ENCODE assay signal across 8 mouse cellular contexts in genomic region chr11:23256803-23257704, GRCm38 (mm10). TPM values are rescaled to one million over a fixed set of nuclear protein-coding genes. Genes with fewer than 3 reads are reported as not detected.
DNase-seq lines count a peak whose midpoint lies in the region; ATAC-seq lines count a peak whose summit lies in the region.

No protein-coding gene starts in this region.

- intact Hi-C loops in left cerebral cortex, postnatal 25 days (cut with DNase I), result loop anchor here (2.0 to 5.0 kb wide), 5 partner anchors 50 to 625 kb away; partner anchors contain the start of genes Cct4, Fam161a and Usp34

- WGBS in intestine, embryonic 15.5 days, result under 1% methylated on average over 48 of the region's 48 CpGs

- H3K36me3 ChIP-seq in intestine, embryonic 15.5 days, result 0 out of 2 replicates have a peak, but pooled peaks cover 2% of the 10 kb centered on the region

- peak overlapping the region; percentile 75 for H3K4me3 ChIP-seq in intestine, embryonic 15.5 days (replicated peaks)

- ATAC-seq in intestine, embryonic 15.5 days, result peak; percentile 19

- peak overlapping the region; percentile 97 for H3K9ac ChIP-seq in intestine, embryonic 15.5 days

- DNase-seq in adrenal gland, adult (ENCODE audit: inconsistent age in 2 of 2, low spot score in 1 of 2), result peak; percentile 80 to 93
- DNase-seq in embryo, embryonic 11 days, result peak; percentile 80
- DNase-seq in gastrocnemius, postnatal 25 days, result peak; percentile 80
- peak; percentile 54 to 77 for DNase-seq in left cerebral cortex, postnatal 25 days (ENCODE audit: low spot score in 2 of 2)
- peak; percentile 71 for DNase-seq in mesoderm, embryonic 11.5 days (ENCODE audit: low read depth, low spot score)
- peak; percentile 59 to 70 for DNase-seq in right cerebral cortex, postnatal 36 days (ENCODE audit: low spot score in 2 of 2)
- DNase-seq in urinary bladder, postnatal 4 days (ENCODE audit: low spot score in 2 of 2), result peak; percentile 61 to 69

- peaks cover 6% of the 10 kb centered on the region for H3K4me1 ChIP-seq in intestine, embryonic 15.5 days (replicated peaks)

- H3K9me3 ChIP-seq in intestine, embryonic 15.5 days, result no peaks in the 10 kb centered on the region

- H3K4me2 ChIP-seq in intestine, embryonic 15.5 days (replicated peaks), result peak overlapping the region; percentile 71

- H3K27me3 ChIP-seq in intestine, embryonic 15.5 days (replicated peaks), result no peaks in the 10 kb centered on the region

- peak overlapping the region; percentile 100 for H3K27ac ChIP-seq in intestine, embryonic 15.5 days

RNA-seq across cellular contexts. Expression of gene Xpo1, which starts 1.2 kb away (rescaled TPM):
- 10 to 100 TPM; 23.7 to 24.5 TPM for total RNA-seq in gastrocnemius, postnatal 25 days (2021)
- polyA plus RNA-seq in intestine, embryonic 15.5 days (2015; fragmentation: Nextera tagmentation; extraction: Ambion mirVana), result 72.6 and 85.0 TPM in 2 replicates
- 10 to 100 TPM; 67.7 to 69.2 TPM for total RNA-seq in left cerebral cortex, postnatal 25 days (2021)

RNA-seq across cellular contexts. Expression of gene Usp34, which starts 49.6 kb away (rescaled TPM):
- 10 to 100 TPM; 30.2 to 35.4 TPM for total RNA-seq in gastrocnemius, postnatal 25 days (2021)
- polyA plus RNA-seq in intestine, embryonic 15.5 days (2015; fragmentation: Nextera tagmentation; extraction: Ambion mirVana), result 20.3 and 22.4 TPM in 2 replicates
- total RNA-seq in left cerebral cortex, postnatal 25 days (2021), result 100 to 1,000 TPM; 104 to 105 TPM

Comparison
In these comparisons a context has a peak if more than half of its experiments do, and no peak if none do; other contexts are left out.
1. Peak in every context shown above with its lines: DNase-seq, ATAC-seq, H3K4me3 ChIP-seq and H3K27ac ChIP-seq.